Mouse (Mus musculus) lung, postnatal 0 days (tissue): ENCODE results near the gene Nln. TPM values are rescaled to one million over a fixed set of nuclear protein-coding genes. Genes with fewer than 3 reads are reported as not detected.
A peak's percentile ranks its signal among the peaks of the same experiment; 100 is the strongest.

ENCODE experiments used
- ATAC-seq: fragments of 200-750 bp; cut with Nextera tagmentation; 2 replicates; pipeline ENCODE4 v1.8.0; 2017; ENCODE audit warnings: moderate library complexity
- DNase-seq: peaks from one replicate; pipeline ENCODE4 v3.0.0-alpha.2; 2016; ENCODE audit warnings: low spot score
- H3K27ac ChIP-seq: fragments of 300-500 bp; sonication (generic); 2 replicates; pipeline ENCODE4 v1.5.1; 2014; ENCODE audit warnings: antibody characterized with exemption, mild to moderate bottlenecking, low read length, mixed read lengths
- H3K27me3 ChIP-seq: fragments of 300-500 bp; sonication (generic); replicated peaks from 2 replicates; pipeline ENCODE4 v1.6.1; 2014; ENCODE audit warnings: low read length, mixed read lengths; ENCODE audit not compliant: insufficient read depth
- H3K36me3 ChIP-seq: fragments of 300-500 bp; sonication (generic); 2 replicates; pipeline ENCODE4 v1.6.1; 2014; ENCODE audit warnings: low read length, mixed read lengths; ENCODE audit not compliant: insufficient read depth
- H3K4me1 ChIP-seq: fragments of 300-500 bp; sonication (generic); 2 replicates; pipeline ENCODE4 v1.6.1; 2014; ENCODE audit warnings: antibody characterized with exemption, low read depth, low read length, mixed read lengths; ENCODE audit not compliant: insufficient read depth
- H3K4me2 ChIP-seq: fragments of 300-500 bp; sonication (generic); replicated peaks from 2 replicates; pipeline ENCODE4 v1.6.1; 2014; ENCODE audit warnings: low read depth, mild to moderate bottlenecking, low read length, moderate library complexity, mixed read lengths
- H3K4me3 ChIP-seq: fragments of 300-500 bp; sonication (generic); 2 replicates; pipeline ENCODE4 v1.5.1; 2014; ENCODE audit warnings: low read depth, low read length
- H3K9ac ChIP-seq: fragments of 300-500 bp; sonication (generic); replicated peaks from 2 replicates; pipeline ENCODE4 v1.6.1; 2014; ENCODE audit warnings: low read depth, mild to moderate bottlenecking
- H3K9me3 ChIP-seq: fragments of 300-500 bp; sonication (generic); 2 replicates; pipeline ENCODE4 v1.6.1; 2016; ENCODE audit warnings: low read length, mixed read lengths
- CTCF ChIP-seq: IDR thresholded peaks from 2 replicates; pipeline ENCODE4 v1.5.1; 2016; ENCODE audit warnings: antibody characterized with exemption, mild to moderate bottlenecking
- EP300 ChIP-seq: IDR thresholded peaks from 2 replicates; pipeline ENCODE4 v1.6.1; 2016; ENCODE audit warnings: antibody characterized with exemption, mild to moderate bottlenecking, control low read depth
- WGBS: fragments of 180-500 bp; shearing (Covaris S2); extraction: QIAGEN DNeasy Blood & Tissue Kit; methylation state at CpG from one replicate; pipeline ENCODE4 v1.1.7; 2014; 5-methylcytosine and 5-hydroxymethylcytosine counted together
- polyA plus RNA-seq: library from polyadenylated mRNA; unstranded; fragments of >200 nt; fragmentation: Nextera tagmentation; extraction: Ambion mirVana; gene quantifications from 2 replicates; pipeline ENCODE4 v1.2.1, GENCODE M21; 2015

The Nln gene
- polyA plus RNA-seq, 1 experiment from 2014 or later = 13.0 TPM

- Histone ChIP-seq H3K4me1 (no peaks in the 10 kb centered on the region), H3K27me3 (no peaks in the 10 kb centered on the region), H3K36me3 (no peaks in the 10 kb centered on the region), H3K4me3 (no peak overlapping the region), H3K9me3 (no peaks in the 10 kb centered on the region), H3K9ac (no peak overlapping the region), H3K27ac (peak overlapping the region; percentile 28; the same call in 1 of the 2 replicates), H3K4me2 (no peak overlapping the region)
- DNase-seq (peak; percentile 73), ATAC-seq (peak; percentile 47)
- TF ChIP-seq EP300 (peak; percentile 42; the same call in 1 of the 2 replicates), CTCF (no peak)
- 39% methylated on average over 11 of the region's 11 CpGs for WGBS
Observed at GRCm38 (mm10) chr13:104023356-104023911, 86.0 kb downstream of the Nln start.

- TF ChIP-seq CTCF (no peak), EP300 (no peak)
- Histone ChIP-seq H3K9me3 (no peaks in the 10 kb centered on the region), H3K9ac (no peak overlapping the region), H3K4me2 (no peak overlapping the region), H3K36me3 (no peaks in the 10 kb centered on the region), H3K4me3 (no peak overlapping the region), H3K27me3 (no peaks in the 10 kb centered on the region), H3K4me1 (no peaks in the 10 kb centered on the region), H3K27ac (no peak overlapping the region)
- 72% methylated on average over 7 of the region's 7 CpGs for WGBS
- ATAC-seq = no peak
- no peak for DNase-seq
Observed at GRCm38 (mm10) chr13:104018466-104019076, 90.8 kb downstream of the Nln start.

GRCm38 (mm10) chr13:104015246-104016105 lies 93.9 kb downstream of the Nln start:
- Histone ChIP-seq H3K4me1 (no peaks in the 10 kb centered on the region), H3K4me3 (no peak overlapping the region), H3K4me2 (no peak overlapping the region), H3K36me3 (no peaks in the 10 kb centered on the region), H3K9me3 (no peaks in the 10 kb centered on the region), H3K27me3 (no peaks in the 10 kb centered on the region), H3K9ac (no peak overlapping the region), H3K27ac (no peak overlapping the region)
- WGBS = 75% methylated on average over 18 of the region's 18 CpGs
- ATAC-seq (no peak), DNase-seq (no peak)
- TF ChIP-seq CTCF = no peak
- TF ChIP-seq EP300 = no peak

- 75% methylated on average over 11 of the region's 11 CpGs for WGBS
- H3K9ac ChIP-seq = no peak overlapping the region
- H3K4me1 ChIP-seq = no peaks in the 10 kb centered on the region
- H3K4me3 ChIP-seq = no peak overlapping the region
- H3K27ac ChIP-seq = no peak overlapping the region
- no peak overlapping the region for H3K4me2 ChIP-seq
- H3K27me3 ChIP-seq = no peaks in the 10 kb centered on the region
- DNase-seq = no peak
- no peaks in the 10 kb centered on the region for H3K36me3 ChIP-seq
- ATAC-seq = no peak
- no peaks in the 10 kb centered on the region for H3K9me3 ChIP-seq
- TF ChIP-seq CTCF = no peak
- TF ChIP-seq EP300 = no peak
Observed at GRCm38 (mm10) chr13:104014038-104014437, 95.4 kb downstream of the Nln start.

- Histone ChIP-seq H3K4me1 (no peaks in the 10 kb centered on the region), H3K9ac (no peak overlapping the region), H3K4me2 (no peak overlapping the region), H3K27me3 (no peaks in the 10 kb centered on the region), H3K27ac (no peak overlapping the region), H3K36me3 (no peaks in the 10 kb centered on the region), H3K4me3 (no peak overlapping the region), H3K9me3 (no peaks in the 10 kb centered on the region)
- 77% methylated on average over 6 of the region's 6 CpGs for WGBS
- ATAC-seq = no peak
- TF ChIP-seq EP300 (no peak), CTCF (no peak)
- DNase-seq = no peak
Observed at GRCm38 (mm10) chr13:104013380-104013779, 96.0 kb downstream of the Nln start.

GRCm38 (mm10) chr13:104012214-104012833 lies 97.1 kb downstream of the Nln start:
- Histone ChIP-seq H3K9me3 (no peaks in the 10 kb centered on the region), H3K27ac (no peak overlapping the region), H3K36me3 (no peaks in the 10 kb centered on the region), H3K4me3 (no peak overlapping the region), H3K9ac (no peak overlapping the region), H3K4me1 (no peaks in the 10 kb centered on the region), H3K27me3 (no peaks in the 10 kb centered on the region), H3K4me2 (no peak overlapping the region)
- 78% methylated on average over 11 of the region's 11 CpGs for WGBS
- no peak for ATAC-seq
- TF ChIP-seq CTCF = no peak
- TF ChIP-seq EP300 = no peak
- DNase-seq = no peak
